Mouse (Mus musculus) gastrocnemius, adult 2 months (tissue): ENCODE measurements around the gene Hoxb1. TPM values are rescaled to one million over a fixed set of nuclear protein-coding genes. Genes with fewer than 3 reads are reported as not detected.
A peak's percentile ranks its signal among the peaks of the same experiment; 100 is the strongest.

Experiments
- DNase-seq: peaks from one replicate; pipeline ENCODE4 v3.0.0; 2022
- H3K27ac ChIP-seq: fragments of 200-600 bp; 2 replicates; pipeline ENCODE4 v1.8.1; 2022; ENCODE audit warnings: mild to moderate bottlenecking
- H3K4me3 ChIP-seq: fragments of 200-600 bp; 2 replicates; pipeline ENCODE4 v1.8.1; 2022; ENCODE audit warnings: mild to moderate bottlenecking, moderate library complexity
- CTCF ChIP-seq: fragments of 200-600 bp; IDR thresholded peaks from 2 replicates; pipeline ENCODE4 v1.8.1; 2022; ENCODE audit warnings: antibody characterized with exemption, mild to moderate bottlenecking, moderate library complexity
- intact Hi-C: fragments of 180-260 bp; cut with DNase I; formaldehyde crosslinking; loops from one replicate; pipeline ENCODE4 v1.15.1; 2025
- total RNA-seq, 2 experiments: library from RNA; stranded (reverse); gene quantifications; 2 replicates each; pipeline ENCODE4 v1.2.3; 2021

The Hoxb1 gene
- total RNA-seq, 2 experiments from 2014 or later = not detected

GRCm38 (mm10) chr11:96340698-96341365, 24.7 kb upstream of the Hoxb1 start:
- no peak for TF ChIP-seq CTCF
- H3K27ac ChIP-seq = peak overlapping the region; percentile 35; the same call in 1 of the 2 replicates
- intact Hi-C loops = no loop called here
- DNase-seq = no peak
- peak overlapping the region; percentile 70 for H3K4me3 ChIP-seq

GRCm38 (mm10) chr11:96341701-96342575, 23.6 kb upstream of the Hoxb1 start:
- peak; percentile 39 for DNase-seq
- TF ChIP-seq CTCF = no peak
- peak overlapping the region; percentile 70 for H3K4me3 ChIP-seq
- intact Hi-C loops = no loop called here
- H3K27ac ChIP-seq = peak overlapping the region; percentile 71

- DNase-seq = no peak
- H3K4me3 ChIP-seq = no peak overlapping the region
- H3K27ac ChIP-seq = no peak overlapping the region
- intact Hi-C loops = no loop called here
- no peak for TF ChIP-seq CTCF
Measured at GRCm38 (mm10) chr11:96342576-96342930, 23.0 kb upstream of the Hoxb1 start.

GRCm38 (mm10) chr11:96343206-96343745, 22.3 kb upstream of the Hoxb1 start:
- intact Hi-C loops = no loop called here
- TF ChIP-seq CTCF = no peak
- Histone ChIP-seq H3K4me3 (no peak overlapping the region), H3K27ac (no peak overlapping the region)
- DNase-seq = no peak

GRCm38 (mm10) chr11:96344061-96344877, 21.3 kb upstream of the Hoxb1 start:
- no peak overlapping the region for H3K27ac ChIP-seq
- DNase-seq = no peak
- TF ChIP-seq CTCF = no peak
- intact Hi-C loops = no loop called here
- no peak overlapping the region for H3K4me3 ChIP-seq

- no peak for DNase-seq
- no peak for TF ChIP-seq CTCF
- intact Hi-C loops = no loop called here
- H3K4me3 ChIP-seq = no peak overlapping the region
- H3K27ac ChIP-seq = no peak overlapping the region
Measured at GRCm38 (mm10) chr11:96344878-96345159, 20.7 kb upstream of the Hoxb1 start.

GRCm38 (mm10) chr11:96345220-96345892, 20.2 kb upstream of the Hoxb1 start:
- no peak overlapping the region for H3K27ac ChIP-seq
- TF ChIP-seq CTCF = no peak
- intact Hi-C loops = no loop called here
- peak overlapping the region; percentile 64 for H3K4me3 ChIP-seq
- no peak for DNase-seq

GRCm38 (mm10) chr11:96345893-96346806, 19.4 kb upstream of the Hoxb1 start:
- H3K4me3 ChIP-seq = peak overlapping the region; percentile 64
- intact Hi-C loops = no loop called here
- no peak overlapping the region for H3K27ac ChIP-seq
- peak; percentile 17; the same call in 1 of the 2 replicates for TF ChIP-seq CTCF
- DNase-seq = no peak

- H3K4me3 ChIP-seq = no peak overlapping the region
- intact Hi-C loops = no loop called here
- TF ChIP-seq CTCF = no peak
- no peak for DNase-seq
- no peak overlapping the region for H3K27ac ChIP-seq
Measured at GRCm38 (mm10) chr11:96346916-96347520, 18.5 kb upstream of the Hoxb1 start.

GRCm38 (mm10) chr11:96347717-96348116, 17.8 kb upstream of the Hoxb1 start:
- Histone ChIP-seq H3K4me3 (no peak overlapping the region), H3K27ac (no peak overlapping the region)
- intact Hi-C loops = no loop called here
- no peak for DNase-seq
- TF ChIP-seq CTCF = no peak
